ENCODE assay signal across 9 mouse cellular contexts in the genomic region with DNA sequence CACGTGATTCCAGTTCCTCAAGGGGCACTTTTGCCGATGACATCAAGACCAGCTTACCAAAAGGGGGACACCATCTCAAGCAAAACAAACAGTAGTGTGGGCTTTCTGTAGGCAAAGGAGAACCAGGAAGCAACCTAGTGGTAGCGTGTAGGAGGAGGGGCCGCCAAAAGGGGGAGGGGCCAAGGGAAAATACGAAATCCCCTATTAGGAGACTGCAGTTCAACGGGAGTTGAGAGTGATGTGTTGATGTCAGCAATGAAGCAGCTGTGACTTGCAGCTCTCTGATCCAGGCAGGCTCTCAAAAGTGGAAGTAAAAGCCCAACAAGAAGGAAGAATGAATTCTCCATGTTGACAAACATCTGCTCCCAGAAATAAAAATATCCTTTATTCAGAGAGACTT. TPM values are rescaled to one million over a fixed set of nuclear protein-coding genes. Genes with fewer than 3 reads are reported as not detected.
DNase-seq lines count a peak whose midpoint lies in the region; ATAC-seq lines count a peak whose summit lies in the region.
"Had no signal": no experiment of that assay in that cellular context is flagged by ENCODE, and none has a peak within 500 bp of the region (broad histone marks: within the 10 kb centered on the region; RNA-seq: fewer than 3 reads in every experiment).

No protein-coding gene starts in this region.

- H3K36me3 ChIP-seq in heart, embryonic 11.5 days (ENCODE audit: control insufficient read depth, insufficient read depth, low read length), result no peaks in the 10 kb centered on the region
- no peaks in the 10 kb centered on the region; the same call in 1 of the 2 replicates for H3K36me3 ChIP-seq in liver, embryonic 13.5 days
- no peaks in the 10 kb centered on the region for H3K36me3 ChIP-seq in midbrain, embryonic 16.5 days (ENCODE audit: control insufficient read depth, insufficient read depth, low read length)

- DNase-seq in layer of hippocampus, adult 11-12 months (ENCODE audit: low spot score), result peak; percentile 28
- DNase-seq in layer of hippocampus, adult 8-10 months (ENCODE audit: low spot score in 2 of 2), result no peak
- DNase-seq in liver, embryonic 13.5 days, result peak; percentile 64
- peak; percentile 68 to 77 for DNase-seq in spleen, adult 18-20 months
- DNase-seq in neural tube, embryonic 10.5 days (ENCODE audit: extremely low spot score, low spot score), result no peak
- DNase-seq in left cerebral cortex, adult 11 months (ENCODE audit: low spot score), result no peak

- peaks cover 2% of the 10 kb centered on the region; the same call in 1 of the 2 replicates for H3K4me1 ChIP-seq in heart, embryonic 11.5 days (ENCODE audit: control insufficient read depth, insufficient read depth, low read length)
- H3K4me1 ChIP-seq in liver, embryonic 13.5 days (replicated peaks), result peaks cover 42% of the 10 kb centered on the region
- H3K4me1 ChIP-seq in midbrain, embryonic 16.5 days (ENCODE audit: control insufficient read depth, insufficient read depth, low read length), result no peaks in the 10 kb centered on the region

- no peaks in the 10 kb centered on the region for H3K27me3 ChIP-seq in heart, embryonic 11.5 days (ENCODE audit: control insufficient read depth, insufficient read depth, low read length)
- H3K27me3 ChIP-seq in liver, embryonic 13.5 days, result 0 out of 2 replicates have a peak, but pooled peaks cover 3% of the 10 kb centered on the region
- no peaks in the 10 kb centered on the region for H3K27me3 ChIP-seq in midbrain, embryonic 16.5 days (ENCODE audit: control insufficient read depth, insufficient read depth, low read depth, low read length)

- ATAC-seq in heart, embryonic 11.5 days (replicated peaks; ENCODE audit: insufficient number of reproducible peaks, low FRiP score, low TSS enrichment), result no peak
- ATAC-seq in liver, embryonic 13.5 days (ENCODE audit: low read depth), result peak; percentile 52; the same call in 1 of the 2 replicates
- ATAC-seq in midbrain, embryonic 16.5 days, result no peak

- H3K27ac ChIP-seq in heart, embryonic 11.5 days (ENCODE audit: low read depth, low read length), result no peak overlapping the region
- peak overlapping the region; percentile 88 for H3K27ac ChIP-seq in liver, embryonic 13.5 days
- H3K27ac ChIP-seq in midbrain, embryonic 16.5 days (ENCODE audit: low read length), result no peak overlapping the region

- no peaks in the 10 kb centered on the region for H3K9me3 ChIP-seq in heart, embryonic 11.5 days (replicated peaks; ENCODE audit: control insufficient read depth, low read length)
- H3K9me3 ChIP-seq in liver, embryonic 13.5 days (replicated peaks), result peaks cover 9% of the 10 kb centered on the region; the same call in 1 of the 2 replicates
- no peaks in the 10 kb centered on the region for H3K9me3 ChIP-seq in midbrain, embryonic 16.5 days (replicated peaks; ENCODE audit: control insufficient read depth, low read length, poor library complexity, severe bottlenecking)

- 22% methylated on average over 6 of the region's 6 CpGs for WGBS in heart, embryonic 11.5 days (ENCODE audit: insufficient replicate concordance)
- 5% methylated on average over 6 of the region's 6 CpGs for WGBS in liver, embryonic 13.5 days (ENCODE audit: insufficient replicate concordance)
- WGBS in midbrain, embryonic 16.5 days, result 40% methylated on average over 6 of the region's 6 CpGs

- H3K4me2 ChIP-seq in heart, embryonic 11.5 days, result peak overlapping the region; percentile 45
- peak overlapping the region; percentile 68 for H3K4me2 ChIP-seq in liver, embryonic 13.5 days
- no peak overlapping the region for H3K4me2 ChIP-seq in midbrain, embryonic 16.5 days (ENCODE audit: low read length)

- H3K4me3 ChIP-seq in heart, embryonic 11.5 days (ENCODE audit: low read depth, low read length), result no peak overlapping the region
- H3K4me3 ChIP-seq in liver, embryonic 13.5 days (replicated peaks), result peak overlapping the region; percentile 47
- H3K4me3 ChIP-seq in midbrain, embryonic 16.5 days (ENCODE audit: low read depth, low read length), result no peak overlapping the region

- no peak overlapping the region for H3K9ac ChIP-seq in heart, embryonic 11.5 days (ENCODE audit: low read depth, low read length)
- H3K9ac ChIP-seq in liver, embryonic 13.5 days, result peak overlapping the region; percentile 63
- no peak overlapping the region for H3K9ac ChIP-seq in midbrain, embryonic 16.5 days (ENCODE audit: low read depth, low read length)

RNA-seq across cellular contexts. Expression of a gene that starts 17.7 kb away (rescaled TPM):
- not detected for total RNA-seq in layer of hippocampus, adult 8-10 months (2022)
- 0.06 TPM in 1 of 2 replicates, not detected in the other for polyA plus RNA-seq in heart, embryonic 11.5 days (2014; fragmentation: Nextera tagmentation; extraction: Ambion mirVana)
- 0.09 TPM in 1 of 2 replicates, not detected in the other for polyA plus RNA-seq in liver, embryonic 13.5 days (2015; fragmentation: Nextera tagmentation; extraction: Ambion mirVana)
- polyA plus RNA-seq in midbrain, embryonic 16.5 days (2015; fragmentation: Nextera tagmentation; extraction: Ambion mirVana), result 0.07 TPM in 1 of 2 replicates, not detected in the other
- total RNA-seq: left cerebral cortex, postnatal 25 days had no signal

RNA-seq across cellular contexts. Expression of a gene that starts 25.3 kb away (rescaled TPM):
- total RNA-seq in layer of hippocampus, adult 8-10 months (2022), result 100 to 1,000 TPM; 130 to 145 (median 134) TPM
- polyA plus RNA-seq in heart, embryonic 11.5 days (2014; fragmentation: Nextera tagmentation; extraction: Ambion mirVana), result 7.7 and 15.0 TPM in 2 replicates
- 7.2 and 8.2 TPM in 2 replicates for polyA plus RNA-seq in liver, embryonic 13.5 days (2015; fragmentation: Nextera tagmentation; extraction: Ambion mirVana)
- polyA plus RNA-seq in midbrain, embryonic 16.5 days (2015; fragmentation: Nextera tagmentation; extraction: Ambion mirVana), result 15.2 and 19.1 TPM in 2 replicates

Comparison
In these comparisons a context has a peak if more than half of its experiments do, and no peak if none do; other contexts are left out.
1. DNase-seq: peak in layer of hippocampus, adult 11-12 months (single experiment), liver, embryonic 13.5 days (single experiment) and spleen, adult 18-20 months (2 of 2); none in layer of hippocampus, adult 8-10 months (0 of 2), neural tube, embryonic 10.5 days (single experiment) and left cerebral cortex, adult 11 months (single experiment).